Mouse (Mus musculus) MEL (cell line): ENCODE measurements around the gene Gm20662. TPM values are rescaled to one million over a fixed set of nuclear protein-coding genes. Genes with fewer than 3 reads are reported as not detected.

Source experiments
- DNase-seq: peaks from one replicate; pipeline ENCODE4 v3.0.0; 2011; ENCODE audit warnings: low read depth, low spot score
- H3K27ac ChIP-seq: 2 replicates; pipeline ENCODE4 v1.5.1; 2012; ENCODE audit warnings: low read depth, mild to moderate bottlenecking, control low read depth, low read length, moderate library complexity; ENCODE audit not compliant: control insufficient read depth
- H3K27me3 ChIP-seq, 2 experiments: fragments of 150-350 bp in 1 of 2; sonication (generic) in 1 of 2; 2 replicates each; pipeline ENCODE4 v1.6.1; 2012; ENCODE audit warnings: low read length in 2 of 2, mild to moderate bottlenecking in 2 of 2, improper control_type of control experiment in 1 of 2, moderate library complexity in 1 of 2; ENCODE audit not compliant: insufficient read depth in 2 of 2, control insufficient read depth in 1 of 2
- H3K36me3 ChIP-seq, 2 experiments: 2 replicates each; pipeline ENCODE4 v1.6.1; 2012 to 2014; ENCODE audit warnings: low read length in 2 of 2, improper control_type of control experiment in 1 of 2, inconsistent platforms in 1 of 2, mild to moderate bottlenecking in 1 of 2; ENCODE audit not compliant: insufficient read depth in 2 of 2, control insufficient read depth in 1 of 2
- H3K4me1 ChIP-seq, 2 experiments: fragments of 150-350 bp in 1 of 2; sonication (generic) in 1 of 2; 2 replicates each; pipeline ENCODE4 v1.6.1; 2012; ENCODE audit warnings: low read length in 2 of 2, improper control_type of control experiment in 1 of 2, mild to moderate bottlenecking in 1 of 2; ENCODE audit not compliant: insufficient read depth in 2 of 2, control insufficient read depth in 1 of 2
- H3K4me3 ChIP-seq, 2 experiments: fragments of 150-350 bp in 1 of 2; sonication (generic) in 1 of 2; 2 replicates each; pipeline ENCODE4 v1.5.1; 2012; ENCODE audit warnings: low read depth in 2 of 2, low read length in 2 of 2, mild to moderate bottlenecking in 2 of 2, moderate library complexity in 2 of 2, control low read depth in 1 of 2, improper control_type of control experiment in 1 of 2; ENCODE audit not compliant: control insufficient read depth in 1 of 2, insufficient read depth in 1 of 2
- H3K79me2 ChIP-seq: 2 replicates; pipeline ENCODE4 v1.6.1; 2012; ENCODE audit warnings: mild to moderate bottlenecking, low read length, moderate library complexity; ENCODE audit not compliant: control insufficient read depth, poor library complexity, insufficient read depth
- H3K9ac ChIP-seq: 2 replicates; pipeline ENCODE4 v1.6.1; 2012; ENCODE audit warnings: low read depth, mild to moderate bottlenecking, control low read depth, low read length, moderate library complexity; ENCODE audit not compliant: control insufficient read depth, poor library complexity, severe bottlenecking
- H3K9me3 ChIP-seq: fragments of 150-350 bp; sonication (generic); replicated peaks from 2 replicates; pipeline ENCODE4 v1.6.1; 2012; ENCODE audit warnings: mild to moderate bottlenecking, low read length, improper control_type of control experiment, moderate library complexity; ENCODE audit not compliant: insufficient read depth
- CHD1 ChIP-seq: IDR thresholded peaks from 2 replicates; pipeline ENCODE4 v1.6.1; 2012; ENCODE audit warnings: low read depth, mild to moderate bottlenecking, inconsistent platforms, low read length, improper control_type of control experiment
- CHD2 ChIP-seq: IDR thresholded peaks from 2 replicates; pipeline ENCODE4 v1.6.1; 2011; ENCODE audit warnings: low read length, improper control_type of control experiment
- E2F4 ChIP-seq: IDR thresholded peaks from 2 replicates; pipeline ENCODE4 v1.6.1; 2011; ENCODE audit warnings: low read depth, low read length, improper control_type of control experiment, borderline replicate concordance
- ELF1 ChIP-seq: IDR thresholded peaks from 2 replicates; pipeline ENCODE4 v1.6.1; 2014; ENCODE audit warnings: low read depth, mild to moderate bottlenecking, inconsistent platforms, low read length, improper control_type of control experiment, moderate library complexity
- GABPA ChIP-seq: IDR thresholded peaks from 2 replicates; pipeline ENCODE4 v1.6.1; 2012; ENCODE audit warnings: low read depth, mild to moderate bottlenecking, inconsistent platforms, low read length, improper control_type of control experiment, moderate library complexity
- GATA1 ChIP-seq: IDR thresholded peaks from 2 replicates; pipeline ENCODE4 v1.6.1; 2011; ENCODE audit warnings: low read depth, low read length, improper control_type of control experiment
- HCFC1 ChIP-seq: IDR thresholded peaks from 2 replicates; pipeline ENCODE4 v1.6.1; 2012; ENCODE audit warnings: low read depth, mild to moderate bottlenecking, inconsistent platforms, low read length, improper control_type of control experiment, moderate library complexity
- KAT2A ChIP-seq: conservative IDR thresholded peaks from 2 replicates; pipeline ENCODE4 v1.6.1; 2012; ENCODE audit warnings: low read depth, low read length, improper control_type of control experiment, inconsistent platforms
- MAZ ChIP-seq: IDR thresholded peaks from 2 replicates; pipeline ENCODE4 v1.6.1; 2012; ENCODE audit warnings: low read depth, mild to moderate bottlenecking, inconsistent platforms, low read length, improper control_type of control experiment
- MEF2A ChIP-seq: IDR thresholded peaks from 2 replicates; pipeline ENCODE4 v1.6.1; 2014; ENCODE audit warnings: low read depth, mild to moderate bottlenecking, inconsistent platforms, low read length, improper control_type of control experiment; ENCODE audit not compliant: poor library complexity, insufficient replicate concordance, severe bottlenecking; ENCODE audit errors: extremely low read depth
- MXI1 ChIP-seq: IDR thresholded peaks from 2 replicates; pipeline ENCODE4 v1.6.1; 2011; ENCODE audit warnings: mild to moderate bottlenecking, low read depth, low read length, improper control_type of control experiment
- MYB ChIP-seq: IDR thresholded peaks from 2 replicates; pipeline ENCODE4 v1.6.1; 2011; ENCODE audit warnings: mild to moderate bottlenecking, low read depth, low read length, improper control_type of control experiment
- MYC ChIP-seq: IDR thresholded peaks from 2 replicates; pipeline ENCODE4 v1.6.1; 2011; ENCODE audit warnings: low read depth, mild to moderate bottlenecking, low read length, improper control_type of control experiment, moderate library complexity
- NELFE ChIP-seq: IDR thresholded peaks from 2 replicates; pipeline ENCODE4 v1.6.1; 2011; ENCODE audit warnings: low read depth, low read length, improper control_type of control experiment
- NRF1 ChIP-seq: IDR thresholded peaks from 2 replicates; pipeline ENCODE4 v1.6.1; 2014; ENCODE audit warnings: low read depth, mild to moderate bottlenecking, inconsistent platforms, low read length, improper control_type of control experiment, moderate library complexity; ENCODE audit not compliant: poor library complexity, insufficient read depth, severe bottlenecking
- POLR2AphosphoS5 ChIP-seq: IDR thresholded peaks from 2 replicates; pipeline ENCODE4 v1.6.1; 2012; ENCODE audit warnings: low read depth, borderline replicate concordance, mild to moderate bottlenecking, inconsistent platforms, low read length, moderate library complexity, mixed read lengths
- RAD21 ChIP-seq: IDR thresholded peaks from 2 replicates; pipeline ENCODE4 v1.6.1; 2011; ENCODE audit warnings: mild to moderate bottlenecking, low read depth, low read length, improper control_type of control experiment
- RCOR1 ChIP-seq: IDR thresholded peaks from 2 replicates; pipeline ENCODE4 v1.6.1; 2012; ENCODE audit warnings: low read depth, mild to moderate bottlenecking, inconsistent platforms, low read length, improper control_type of control experiment
- SIN3A ChIP-seq: IDR thresholded peaks from 2 replicates; pipeline ENCODE4 v1.6.1; 2012; ENCODE audit warnings: low read length, improper control_type of control experiment, inconsistent platforms
- TCF12 ChIP-seq: IDR thresholded peaks from 2 replicates; pipeline ENCODE4 v1.6.1; 2014; ENCODE audit warnings: low read depth, mild to moderate bottlenecking, inconsistent platforms, low read length, improper control_type of control experiment, moderate library complexity
- UBTF ChIP-seq: IDR thresholded peaks from 2 replicates; pipeline ENCODE4 v1.6.1; 2012; ENCODE audit warnings: low read depth, mild to moderate bottlenecking, inconsistent platforms, low read length, improper control_type of control experiment, moderate library complexity, borderline replicate concordance; ENCODE audit not compliant: insufficient read depth
- USF2 ChIP-seq, 2 experiments: IDR thresholded peaks; 2 replicates each; pipeline ENCODE4 v1.6.1; 2011 to 2012; ENCODE audit warnings: improper control_type of control experiment in 2 of 2, low read length in 2 of 2, borderline replicate concordance in 1 of 2, inconsistent platforms in 1 of 2, low read depth in 1 of 2, mild to moderate bottlenecking in 1 of 2; ENCODE audit not compliant: insufficient read depth in 1 of 2
- ZKSCAN1 ChIP-seq: IDR thresholded peaks from 2 replicates; pipeline ENCODE4 v1.6.1; 2012; ENCODE audit warnings: low read depth, mild to moderate bottlenecking, inconsistent platforms, low read length, improper control_type of control experiment, moderate library complexity
- ZMIZ1 ChIP-seq: IDR thresholded peaks from 2 replicates; pipeline ENCODE4 v1.6.1; 2012; ENCODE audit warnings: low read depth, mild to moderate bottlenecking, inconsistent platforms, low read length, improper control_type of control experiment, moderate library complexity
- polyA plus RNA-seq, 2 experiments: library from polyadenylated mRNA; stranded (reverse) in 1 of 2; unstranded in 1 of 2; fragments of >175 nt in 1 of 2; fragments of >200 nt in 1 of 2; gene quantifications; 2 replicates each; pipeline versions ENCODE4 v1.2.1 to v1.2.4; 2012; ENCODE audit warnings: low replicate concordance in 2 of 2, low read depth in 1 of 2; ENCODE audit not compliant: insufficient read length in 2 of 2, insufficient read depth in 1 of 2, missing spikeins in 1 of 2
- total RNA-seq: library from RNA; depleted of rRNA; stranded (reverse); fragments of 300-350 nt; gene quantifications from 2 replicates; pipeline ENCODE4 v1.2.3, GENCODE M21; 2012

The Gm20662 gene
- total and polyA plus RNA-seq, 3 experiments = 0.73 to 1.2 TPM; not detected in 1

- no peak overlapping the region for H3K4me3 ChIP-seq
- H3K27ac ChIP-seq = no peak overlapping the region
- no peaks in the 10 kb centered on the region for H3K27me3 ChIP-seq
- H3K4me1 ChIP-seq = no peaks in the 10 kb centered on the region
- H3K36me3 ChIP-seq = peaks cover 0 to 11% of the 10 kb centered on the region in 2 experiments; a peak in 2 of 4 replicates
- H3K79me2 ChIP-seq = peaks cover 11% of the 10 kb centered on the region; the same call in 1 of the 2 replicates
- no peak for DNase-seq
- H3K9ac ChIP-seq = no peak overlapping the region
- TF ChIP-seq SIN3A (no peak), MXI1 (no peak), RAD21 (no peak), KAT2A (no peak), E2F4 (no peak), NELFE (no peak), GATA1 (no peak), CHD1 (no peak), GABPA (no peak), MYC (no peak), HCFC1 (no peak), UBTF (no peak), CHD2 (no peak)
- H3K9me3 ChIP-seq = no peaks in the 10 kb centered on the region
These were observed 24.6 kb downstream of the Gm20662 start for GRCm38 (mm10) chr9:108020741-108021140.

- no peak overlapping the region for H3K27ac ChIP-seq
- H3K79me2 ChIP-seq = peaks cover 6% of the 10 kb centered on the region; the same call in 1 of the 2 replicates
- H3K9me3 ChIP-seq = no peaks in the 10 kb centered on the region
- H3K36me3 ChIP-seq = peaks cover 0 to 26% of the 10 kb centered on the region in 2 experiments; a peak in 2 of 4 replicates
- H3K4me1 ChIP-seq = no peaks in the 10 kb centered on the region
- H3K27me3 ChIP-seq = no peaks in the 10 kb centered on the region
- TF ChIP-seq USF2 (IDR thresholded peaks at IDR 0.05; ENCODE audit: borderline replicate concordance in 1 of 2, insufficient read depth in 1 of 2, low read depth in 1 of 2, low read length in 2 of 2) (no peak), ZMIZ1 (no peak), MAZ (no peak), UBTF (no peak), GABPA (no peak), POLR2AphosphoS5 (no peak), RCOR1 (no peak), MEF2A (no peak), CHD2 (no peak), MYB (no peak), TCF12 (no peak), E2F4 (no peak), CHD1 (no peak), NRF1 (no peak), SIN3A (no peak), ZKSCAN1 (no peak), RAD21 (no peak), ELF1 (no peak), NELFE (no peak)
- H3K9ac ChIP-seq = no peak overlapping the region
- DNase-seq = no peak
- H3K4me3 ChIP-seq = no peak overlapping the region
These were observed 27.1 kb downstream of the Gm20662 start for GRCm38 (mm10) chr9:108023216-108023615.
